Mouse (Mus musculus) embryonic facial prominence, embryonic 15.5 days (tissue): ENCODE data around the gene Zfp986. TPM values are rescaled to one million over a fixed set of nuclear protein-coding genes. Genes with fewer than 3 reads are reported as not detected.

Experiments used
- polyA plus RNA-seq: library from polyadenylated mRNA; unstranded; fragments of >200 nt; fragmentation: Nextera tagmentation; extraction: Ambion mirVana; gene quantifications from 2 replicates; pipeline ENCODE4 v1.2.1, GENCODE M21; 2015

The Zfp986 gene
- polyA plus RNA-seq, 1 experiment from 2014 or later: not detected

Other genes starting within 250 kb of the Zfp986 start
- gene Zfp980, start 198.1 kb upstream of the Zfp986 start, polyA plus RNA-seq: not detected in 2 replicates
- 0.09 TPM in 1 of 2 replicates, not detected in the other for gene Zfp987, start 228.5 kb downstream of the Zfp986 start, polyA plus RNA-seq